Mouse (Mus musculus) A20 (cell line): Measurements from ENCODE around the gene Pi16.

Source experiments
- DNase-seq: peaks from one replicate; pipeline ENCODE4 v3.0.0-alpha.2; 2011; ENCODE audit warnings: low read depth, low spot score

The Pi16 gene

DNA sequence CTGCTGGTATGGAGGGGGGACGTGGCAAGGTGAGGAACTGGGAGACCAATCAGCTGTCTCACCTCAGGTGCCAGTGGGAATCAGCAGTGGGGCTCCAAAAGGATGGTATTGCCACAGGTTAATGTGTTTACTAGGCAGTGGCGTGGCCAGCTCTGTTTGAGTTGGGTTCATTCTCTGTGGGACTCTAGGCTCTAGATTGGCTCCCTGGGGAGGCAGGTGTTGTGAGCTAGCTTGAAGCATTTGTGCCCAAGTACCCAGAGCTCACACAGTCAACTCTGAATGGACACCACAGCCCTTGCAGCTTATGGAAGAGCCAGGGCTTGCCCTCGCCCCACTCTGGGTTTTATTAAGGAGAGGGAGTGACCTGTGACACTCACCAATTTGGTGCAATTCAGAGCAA is 13.6 kb upstream of the Pi16 start:
- no peak for DNase-seq

DNA sequence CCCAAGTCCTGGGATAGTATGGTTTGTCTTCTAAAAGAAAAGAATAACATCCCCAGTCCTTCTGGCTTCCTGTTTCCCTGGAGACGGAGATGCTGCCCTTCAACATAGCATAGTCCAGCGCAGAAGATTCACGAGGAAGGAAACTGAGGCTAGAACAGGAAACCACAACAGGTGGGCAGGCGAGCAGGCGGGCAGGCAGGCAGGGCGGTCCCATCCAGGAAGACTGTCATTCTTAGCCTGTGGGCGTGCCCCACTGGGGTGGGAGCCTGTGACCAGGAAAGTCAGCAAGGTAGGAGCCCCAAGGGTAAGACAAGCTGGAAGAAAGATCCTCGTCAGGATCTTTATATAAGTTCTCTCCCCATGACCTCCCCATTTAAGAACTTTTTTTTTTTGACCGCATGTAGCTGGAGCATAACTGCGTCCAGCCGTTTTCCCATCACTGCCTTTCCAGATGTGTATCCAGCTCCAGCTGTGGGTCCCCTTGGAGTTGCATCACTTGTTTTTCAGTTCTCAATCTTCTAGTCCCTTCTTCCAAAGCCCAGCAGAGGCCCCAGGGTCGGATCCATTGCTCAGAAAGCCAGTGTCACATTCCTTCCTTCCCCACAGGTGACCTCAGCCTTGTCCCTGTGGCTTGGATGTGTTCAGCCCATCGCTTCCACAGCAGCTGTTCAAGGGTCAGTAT is 13.0 kb upstream of the Pi16 start:
- no peak for DNase-seq

DNA sequence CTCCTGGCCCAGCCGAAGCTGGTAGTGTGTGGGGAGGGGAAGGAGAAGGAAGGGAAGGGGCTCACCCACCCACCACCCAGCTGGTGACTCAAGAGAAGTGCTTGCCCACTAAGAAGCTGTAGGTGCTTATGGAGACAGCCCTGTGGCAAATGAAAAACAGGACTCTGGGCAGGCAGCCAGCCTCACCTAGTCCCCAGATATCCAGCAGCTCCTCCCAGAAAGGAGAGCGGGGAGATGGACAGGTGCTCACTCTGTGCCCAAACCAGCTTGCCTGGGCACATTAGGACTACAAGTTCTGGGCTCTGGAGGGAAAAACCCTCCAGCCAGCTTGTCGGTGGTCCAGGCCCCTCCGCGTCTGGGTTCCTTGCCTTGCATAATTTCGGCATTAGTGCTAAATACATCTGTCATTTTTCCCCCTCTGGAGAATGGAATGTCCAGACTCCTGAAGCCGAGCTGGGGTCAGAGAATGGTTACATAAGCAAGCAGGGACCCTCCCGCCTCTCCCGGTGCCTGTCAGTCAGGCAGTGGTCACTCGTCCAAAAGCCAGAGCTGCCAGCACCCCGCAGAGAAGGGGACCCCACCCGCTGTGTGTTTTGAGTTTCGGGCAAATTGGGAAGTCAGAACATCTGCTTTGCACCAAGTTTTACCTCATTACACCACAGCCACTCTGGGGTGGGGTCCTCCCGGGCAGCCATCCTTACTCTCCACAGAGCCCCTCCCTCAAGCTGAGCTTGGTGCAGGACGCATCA is 12.2 kb upstream of the Pi16 start:
- no peak for DNase-seq

DNA sequence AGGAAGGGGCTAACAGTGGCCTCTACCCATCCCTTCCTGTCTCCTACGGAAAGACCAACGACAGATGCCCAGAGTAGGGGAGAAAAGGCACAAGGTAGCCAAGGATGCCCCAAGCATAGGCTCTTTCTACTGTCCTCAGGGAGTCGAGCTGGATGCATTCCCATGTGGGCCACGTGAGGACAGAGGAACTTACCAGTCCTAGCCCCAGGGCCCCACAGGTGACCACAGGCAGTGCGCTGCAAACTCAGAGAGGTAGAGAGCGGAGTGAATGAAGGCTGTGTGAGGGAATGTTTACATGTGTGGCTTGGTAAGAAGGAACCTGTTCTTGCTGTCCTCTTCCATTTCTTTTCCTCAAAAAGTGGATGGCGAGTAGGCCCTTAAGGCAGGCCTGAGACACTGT is 11.6 kb upstream of the Pi16 start:
- no peak for DNase-seq

DNA sequence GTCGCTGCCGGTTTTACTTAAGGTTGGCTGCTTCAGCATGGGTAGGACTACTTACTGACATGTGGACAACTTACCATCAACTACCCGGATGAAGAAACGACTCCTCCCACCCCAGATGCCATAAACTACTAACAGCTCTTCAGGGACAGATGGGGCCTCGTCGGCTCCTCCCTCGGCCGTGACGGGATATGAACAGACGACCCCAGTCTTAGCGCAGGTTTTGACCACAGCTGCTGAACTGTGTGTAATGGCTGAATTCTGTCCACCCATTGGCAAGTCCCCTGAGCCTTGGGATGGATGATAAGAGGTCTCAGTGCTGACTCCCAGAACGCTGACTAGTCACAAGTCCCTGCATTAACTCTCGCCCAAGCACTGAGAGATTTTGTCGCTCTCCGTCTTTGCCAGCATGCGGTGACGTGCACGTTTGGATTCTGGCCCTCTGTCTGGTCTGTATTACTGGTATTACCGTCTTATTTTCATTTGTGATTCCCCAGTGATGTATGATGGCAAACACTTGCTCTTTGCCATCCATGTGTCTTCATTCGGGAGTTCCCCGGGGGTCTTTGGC is 7.3 kb upstream of the Pi16 start:
- no peak for DNase-seq

DNA sequence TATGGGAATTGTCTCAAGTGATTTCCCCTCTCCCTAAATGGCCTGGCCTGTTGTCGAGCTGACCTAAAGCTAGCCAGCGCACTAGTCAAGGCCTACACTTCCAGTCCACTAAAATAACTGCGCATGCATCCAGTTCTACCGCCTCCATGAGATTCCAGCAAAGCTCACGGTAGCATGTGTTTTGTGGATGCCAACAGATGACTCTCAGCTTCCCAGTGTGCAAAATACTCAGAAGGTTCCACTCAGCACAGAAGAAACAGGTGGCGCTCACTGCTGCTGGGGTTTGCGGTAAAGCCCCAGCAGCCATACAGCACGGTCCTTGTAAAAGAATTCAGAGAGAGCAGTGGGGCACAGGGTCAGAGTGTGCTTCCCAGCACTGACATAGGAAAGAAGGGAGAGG is 5.9 kb upstream of the Pi16 start:
- DNase-seq, result no peak

DNA sequence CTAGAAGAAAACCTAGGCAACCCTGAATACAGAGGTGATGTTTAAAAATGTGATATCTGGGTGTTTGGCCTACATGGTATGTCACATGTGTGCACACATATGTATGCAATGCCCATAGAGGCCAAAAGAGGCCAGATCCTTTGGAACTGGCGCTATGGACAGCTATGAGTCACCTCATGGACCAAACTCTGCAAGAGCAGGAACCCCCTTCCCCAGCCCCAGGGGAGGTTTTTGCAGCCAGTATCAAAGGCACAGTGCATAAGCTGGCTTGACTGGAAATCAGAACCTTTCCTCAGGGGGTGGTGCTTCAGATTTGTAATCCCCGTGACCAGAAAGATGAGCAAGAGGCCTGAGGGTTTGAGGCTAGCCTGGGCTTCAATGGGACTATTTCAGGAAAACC is 5.4 kb upstream of the Pi16 start:
- no peak for DNase-seq

DNA sequence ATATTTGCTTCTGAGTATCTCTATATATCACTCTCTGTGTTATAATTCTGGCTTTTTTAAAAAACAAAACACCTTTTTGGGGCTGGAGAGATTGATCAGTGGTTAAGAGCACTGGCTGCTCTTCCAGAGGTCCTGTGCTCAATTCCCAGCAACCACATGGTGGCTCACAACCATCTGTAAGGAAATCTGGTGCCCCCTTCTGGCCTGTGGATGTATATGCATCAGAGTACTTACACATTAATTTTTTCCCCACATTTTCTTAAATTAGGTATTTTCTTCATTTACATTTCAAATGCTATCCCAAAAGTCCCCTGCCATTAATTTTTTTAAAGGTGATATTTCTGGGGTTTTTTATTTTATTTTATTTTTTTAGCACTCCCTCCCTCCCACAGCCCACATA is 4.2 kb upstream of the Pi16 start:
- peak; percentile 45 for DNase-seq

DNA sequence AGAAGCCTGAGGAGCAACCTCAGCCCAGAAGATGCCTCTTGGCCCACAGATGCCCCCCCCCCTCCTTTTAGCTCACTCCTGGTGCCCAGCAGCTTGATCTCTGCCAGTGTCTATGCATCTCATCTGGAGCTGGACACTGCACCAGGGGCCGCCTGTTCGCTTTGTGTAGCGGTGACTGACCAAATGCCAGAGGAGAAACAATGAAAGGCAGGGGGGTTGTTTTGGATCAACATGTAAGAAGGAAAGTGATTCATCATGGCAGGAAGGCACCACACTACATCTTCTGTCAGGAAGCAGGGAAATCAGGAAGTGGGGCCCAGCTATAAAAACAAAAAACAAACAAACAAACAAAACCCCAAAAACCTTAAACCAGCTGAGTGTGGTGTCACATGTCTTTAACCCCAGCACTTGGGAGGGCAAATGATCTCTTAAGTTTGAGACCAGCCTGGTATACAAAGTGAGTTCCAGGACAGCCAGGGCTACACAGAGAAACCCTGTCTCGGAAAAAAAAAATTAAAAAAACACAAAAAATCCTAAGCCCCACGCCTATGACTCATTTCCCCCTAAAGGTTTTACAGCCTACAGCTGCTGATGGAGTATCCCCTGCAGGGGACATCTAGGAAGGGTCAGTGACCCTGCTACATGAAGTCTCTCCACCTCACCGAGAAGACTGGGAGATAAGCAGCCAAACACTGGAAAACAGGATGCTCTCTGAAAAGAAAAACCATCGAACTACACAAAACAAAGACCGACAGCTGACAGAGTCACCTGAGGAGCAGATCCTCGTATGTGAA is 1.6 kb upstream of the Pi16 start:
- DNase-seq, result no peak

DNA sequence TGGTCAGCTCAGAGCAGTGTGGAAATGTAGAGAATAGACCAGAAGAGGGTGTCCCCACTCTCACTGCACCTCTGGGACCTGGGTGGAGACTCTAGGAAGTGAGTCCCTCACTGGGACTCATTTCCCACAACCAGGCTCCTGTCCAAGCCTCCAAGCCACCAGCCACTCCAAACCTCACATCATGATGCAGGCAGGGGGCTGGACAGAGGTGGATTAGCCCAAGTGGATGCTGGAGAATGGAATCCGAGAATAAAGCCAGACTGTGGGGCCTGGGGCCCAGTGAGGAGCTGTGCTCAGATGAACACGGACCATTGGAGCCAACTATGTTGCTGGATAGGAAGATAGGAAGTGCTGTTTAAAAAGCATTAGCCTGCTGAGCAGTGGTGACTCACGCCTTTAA is 589 bp upstream of the Pi16 start:
- DNase-seq, result no peak

DNA sequence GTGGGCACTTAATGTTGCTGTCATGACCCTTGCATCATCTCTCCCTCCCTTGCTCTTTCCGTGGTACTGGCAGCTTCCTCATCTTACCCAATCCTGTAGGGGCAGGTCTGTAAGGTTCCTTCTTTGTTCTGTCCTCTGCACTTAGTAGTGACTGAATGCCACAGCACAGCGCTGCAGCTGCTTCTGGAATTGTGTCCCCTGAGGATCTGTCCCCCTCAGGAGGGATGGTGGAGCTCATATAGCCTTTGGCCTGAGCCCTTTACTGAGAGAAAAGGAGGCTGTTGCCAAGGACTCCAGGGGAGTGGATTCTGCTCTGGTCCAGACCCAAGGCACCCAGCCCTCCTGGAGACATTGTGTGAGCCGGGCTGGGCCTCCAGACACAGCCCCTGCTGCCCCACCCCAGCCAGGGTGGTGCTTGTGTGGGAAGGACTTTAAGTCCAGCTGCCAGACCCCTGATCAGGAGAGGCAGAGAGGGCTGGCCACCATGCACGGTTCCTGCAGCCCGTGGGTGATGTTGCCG is 1.3 kb downstream of the Pi16 start:
- no peak for DNase-seq

DNA sequence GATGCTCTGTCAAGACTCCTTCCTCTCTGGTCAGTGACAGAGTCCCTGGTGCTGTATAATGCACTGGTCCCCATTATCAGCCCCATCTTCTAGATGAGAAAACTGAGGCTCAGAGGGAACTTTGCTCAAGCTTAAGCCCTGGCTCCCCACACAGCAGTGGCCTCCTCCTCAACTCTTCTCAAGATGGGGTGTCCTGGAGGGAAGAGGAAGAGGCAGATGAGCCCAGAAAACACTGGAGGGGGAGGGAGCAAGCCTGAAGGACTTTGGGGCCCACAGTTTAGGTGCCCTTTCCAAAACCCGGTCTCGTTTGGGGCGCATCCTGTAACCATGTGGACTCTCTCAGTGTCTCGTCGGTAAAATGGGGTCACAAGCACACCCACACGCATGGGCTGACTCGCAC is 2.0 kb downstream of the Pi16 start:
- no peak for DNase-seq

DNA sequence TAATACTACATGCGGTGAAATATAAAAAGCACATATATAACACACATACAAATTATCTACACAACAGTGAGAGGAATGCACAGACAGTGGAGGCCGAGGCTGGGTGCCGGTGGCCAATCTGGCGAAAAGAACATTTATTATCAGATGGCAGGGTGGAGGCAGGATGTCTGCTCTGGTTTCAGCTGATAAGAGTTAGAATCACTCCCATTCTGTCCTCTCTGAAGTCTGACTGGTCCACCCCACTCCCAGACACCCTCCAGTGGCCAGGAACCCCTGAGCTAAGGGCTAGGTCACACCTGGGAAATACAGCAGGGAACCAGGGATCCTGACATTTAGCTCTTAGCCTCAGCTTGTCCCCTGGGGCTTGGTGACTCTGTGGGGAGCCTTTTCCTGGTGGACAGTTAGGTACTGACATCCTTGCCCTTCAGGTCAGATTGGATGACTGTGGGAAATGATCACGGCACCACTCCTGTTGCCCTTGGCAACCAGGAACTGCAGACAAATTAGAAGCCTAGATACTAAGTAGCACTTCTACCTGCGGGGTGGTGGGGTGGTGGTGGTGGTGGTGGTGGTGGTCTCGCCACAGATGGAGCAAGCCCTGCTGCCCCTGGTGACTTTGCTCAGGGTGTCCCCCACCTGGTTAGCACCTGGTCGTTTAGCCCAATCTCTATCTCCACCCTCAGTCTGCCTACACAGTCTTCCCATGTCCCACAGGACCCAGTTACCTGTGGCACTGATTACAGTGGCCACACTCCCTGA is 2.6 kb downstream of the Pi16 start:
- DNase-seq, result no peak

DNA sequence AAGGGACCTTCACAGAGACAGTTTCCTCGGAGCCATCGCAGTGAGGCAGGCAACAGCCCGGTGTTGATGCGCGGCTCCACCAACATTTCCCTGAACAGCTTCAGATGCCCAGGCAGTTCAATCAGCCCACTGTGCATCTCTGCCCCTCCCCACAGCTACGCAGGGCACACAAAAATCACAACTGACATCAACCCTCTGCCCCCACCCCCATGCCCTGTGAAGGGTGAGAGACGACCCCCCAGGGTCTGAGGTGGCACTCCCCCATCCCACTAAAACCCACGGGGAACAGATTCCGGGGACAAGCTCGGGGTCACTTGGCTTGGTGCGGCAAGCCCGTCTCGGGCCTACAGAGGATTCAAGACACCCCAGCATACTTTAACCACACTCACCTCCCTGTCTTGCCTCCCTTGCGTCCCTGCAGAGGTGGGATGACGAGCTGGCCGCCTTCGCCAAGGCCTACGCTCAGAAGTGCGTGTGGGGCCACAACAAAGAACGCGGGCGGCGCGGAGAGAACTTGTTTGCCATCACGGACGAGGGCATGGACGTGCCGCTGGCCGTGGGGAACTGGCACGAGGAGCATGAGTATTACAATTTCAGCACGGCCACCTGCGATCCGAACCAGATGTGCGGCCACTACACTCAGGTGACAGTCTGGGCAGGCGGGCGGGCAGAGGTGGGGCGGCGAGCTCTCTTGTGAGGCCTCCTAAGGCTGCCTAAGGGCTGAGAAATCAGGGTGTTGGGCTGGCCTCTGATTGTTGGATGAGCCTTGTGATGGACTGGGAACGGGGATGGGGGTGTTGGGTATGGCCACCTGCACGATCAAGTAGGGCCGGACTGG is 4.5 kb downstream of the Pi16 start:
- no peak for DNase-seq

DNA sequence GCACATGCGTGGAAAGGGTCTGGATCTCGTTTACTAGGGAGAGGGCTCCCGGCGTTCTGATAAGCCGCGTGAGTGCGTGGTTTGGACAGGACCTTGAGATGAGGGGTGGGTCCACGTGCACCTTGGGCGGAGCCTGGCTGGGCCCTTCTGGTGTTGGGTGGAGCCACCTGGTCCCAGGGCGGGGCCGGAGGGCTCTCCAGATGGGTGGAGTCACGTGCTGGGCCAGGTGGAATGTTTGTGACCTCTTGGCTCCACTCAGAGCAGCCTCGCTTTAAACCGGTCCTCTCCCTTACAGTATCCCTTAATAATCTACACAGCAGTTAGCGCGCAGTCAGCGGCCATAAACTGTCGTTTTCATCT is 5.1 kb downstream of the Pi16 start:
- no peak for DNase-seq

DNA sequence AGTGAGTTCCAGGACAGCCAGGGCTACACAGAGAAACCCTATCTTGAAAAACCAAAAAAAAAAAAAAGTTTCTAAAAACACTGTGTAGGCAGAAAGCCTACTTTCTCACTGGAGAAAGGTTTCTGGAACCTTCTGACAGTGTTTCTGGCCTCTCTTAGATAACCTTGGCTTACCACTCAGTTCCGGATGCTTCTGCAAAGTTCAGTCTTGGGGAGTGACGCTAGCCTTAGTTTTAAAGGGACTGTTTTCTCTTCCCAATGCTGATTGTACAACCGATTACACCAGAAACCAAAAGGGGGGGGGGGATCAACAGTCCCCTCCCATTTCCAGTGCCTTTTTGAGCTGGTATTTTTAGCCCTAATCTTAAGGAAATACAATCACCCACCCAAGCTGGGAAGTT is 6.1 kb downstream of the Pi16 start:
- DNase-seq, result no peak

DNA sequence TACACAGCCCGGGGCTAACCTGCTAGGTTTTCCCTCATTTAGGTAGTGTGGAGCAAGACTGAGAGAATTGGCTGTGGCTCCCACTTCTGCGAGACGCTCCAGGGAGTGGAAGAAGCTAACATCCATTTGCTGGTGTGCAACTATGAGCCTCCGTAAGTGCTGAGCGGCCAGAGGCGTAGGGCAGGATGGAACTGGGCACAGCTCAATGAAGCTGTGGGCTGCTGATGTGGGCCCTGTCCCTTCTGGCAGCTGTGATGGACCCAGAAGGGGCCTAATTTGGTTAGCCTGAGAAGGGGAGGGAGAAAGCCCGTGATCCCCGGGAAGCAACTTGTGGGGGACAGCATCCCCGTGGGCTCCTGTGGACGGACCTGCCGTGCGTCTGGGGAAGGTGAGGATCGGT is 8.4 kb downstream of the Pi16 start:
- no peak for DNase-seq

DNA sequence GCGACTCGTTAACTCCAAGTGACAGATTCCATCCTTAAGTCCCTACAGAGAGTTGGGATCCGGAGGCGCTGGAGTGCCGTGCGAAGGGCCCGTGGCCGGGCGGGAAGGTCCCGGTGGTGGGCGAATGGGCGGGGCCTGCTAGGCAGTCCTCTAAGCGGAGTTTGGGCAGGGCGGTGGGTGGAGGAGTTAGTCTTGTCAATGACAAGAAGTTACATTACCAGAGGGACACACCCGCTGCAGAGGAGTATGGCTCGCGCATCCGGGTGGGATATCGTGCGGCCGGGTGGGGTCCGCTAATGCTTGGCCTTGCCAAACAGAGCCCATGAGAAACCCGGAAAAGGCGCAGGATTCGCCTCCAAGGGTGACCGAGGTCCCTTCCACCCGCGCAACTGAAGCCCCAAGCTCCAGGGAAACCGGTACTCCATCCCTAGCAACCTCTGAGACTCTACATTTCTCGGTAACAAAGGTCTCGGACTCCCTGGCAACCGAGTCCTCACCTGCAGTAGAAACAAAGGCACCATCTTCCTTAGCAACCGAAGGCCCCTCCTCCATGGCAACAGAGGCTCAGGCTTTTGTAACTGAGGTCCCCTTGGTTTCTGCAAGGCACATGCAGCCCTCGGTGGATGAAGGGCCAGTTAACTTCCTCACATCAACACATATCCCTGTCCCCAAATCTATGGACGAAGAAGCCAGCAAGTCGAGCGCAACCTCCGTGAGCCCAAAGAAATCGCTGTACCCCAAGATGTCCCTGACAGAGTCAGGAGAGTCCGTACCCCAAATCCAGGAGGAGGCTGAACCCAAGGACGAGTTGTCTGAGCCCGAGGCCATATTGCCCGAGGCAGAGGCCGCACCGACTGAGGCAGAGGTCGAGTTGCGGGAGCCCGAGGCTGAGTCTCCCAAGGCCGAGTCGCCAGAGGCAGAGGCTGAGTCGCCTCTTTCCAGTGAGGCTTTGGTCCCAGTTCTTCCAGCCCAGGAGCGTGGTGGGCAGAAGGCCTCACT is 9.3 kb downstream of the Pi16 start:
- no peak for DNase-seq

DNA sequence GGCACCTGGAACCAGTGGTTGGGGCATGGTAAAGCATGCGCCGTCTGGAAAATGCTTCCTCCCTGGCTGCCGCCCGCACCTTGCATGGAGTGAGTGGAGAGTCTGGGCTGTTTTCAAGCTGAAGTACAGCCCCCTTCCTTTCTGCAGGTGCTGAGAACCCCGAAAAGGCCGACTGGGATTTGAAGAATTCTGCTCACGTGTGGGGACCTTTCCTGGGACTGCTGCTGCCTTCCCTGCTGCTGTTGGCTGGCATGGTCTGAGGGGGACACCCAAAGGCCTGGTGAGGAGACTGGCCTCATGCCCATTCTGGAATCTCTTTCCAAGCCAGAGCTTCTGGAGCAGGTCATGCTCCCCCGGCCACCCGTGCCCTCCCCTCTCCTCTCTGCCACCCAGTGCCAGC is 10.2 kb downstream of the Pi16 start:
- no peak for DNase-seq
